8 mouse cellular contexts compared by ENCODE assay signal in the genomic region with DNA sequence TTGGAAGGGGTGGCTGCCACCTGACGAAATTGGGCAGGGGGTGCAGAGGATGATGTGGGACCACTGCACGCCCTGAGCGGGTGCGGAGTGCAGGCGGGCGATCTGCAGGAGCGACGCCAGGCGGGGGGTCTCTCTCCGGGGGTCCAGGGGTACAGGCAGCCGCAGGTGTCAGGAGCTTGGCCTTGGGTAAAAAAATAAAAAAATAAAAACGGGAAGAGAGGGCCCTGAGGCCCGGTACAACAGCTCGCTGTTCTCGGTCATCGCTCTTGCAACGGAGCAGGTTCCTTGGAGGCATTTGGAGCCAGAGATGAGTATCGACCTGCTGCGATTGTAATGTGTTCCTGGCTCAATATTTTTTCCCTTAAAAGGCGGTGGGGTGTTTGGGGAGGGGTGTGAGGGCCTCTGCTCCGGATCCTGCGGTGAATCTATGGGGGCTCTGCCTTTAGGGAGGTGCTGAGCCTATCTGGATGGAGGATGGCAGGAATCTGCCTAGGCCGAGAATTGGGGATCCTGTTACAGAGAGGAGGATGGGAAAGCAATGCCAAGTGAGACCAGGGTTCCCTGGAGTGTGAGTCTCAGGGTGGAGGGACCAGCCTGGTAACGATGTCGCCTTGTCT. TPM values are rescaled to one million over a fixed set of nuclear protein-coding genes. Genes with fewer than 3 reads are reported as not detected.
A peak's percentile ranks its signal among the peaks of the same experiment; 100 is the strongest.
DNase-seq lines count a peak whose midpoint lies in the region; ATAC-seq and TF ChIP-seq lines count a peak whose summit lies in the region.

No protein-coding gene starts in this region.

- no peaks in the 10 kb centered on the region for H3K9me3 ChIP-seq in forebrain, embryonic 14.5 days (replicated peaks; ENCODE audit: control insufficient read depth, low read length)
- H3K9me3 ChIP-seq in limb, embryonic 10.5 days (replicated peaks): no peaks in the 10 kb centered on the region
- no peaks in the 10 kb centered on the region for H3K9me3 ChIP-seq in neural tube, embryonic 14.5 days (ENCODE audit: control insufficient read depth, low read length)

- no peak for ATAC-seq in forebrain, embryonic 14.5 days
- no peak for ATAC-seq in neural tube, embryonic 14.5 days (ENCODE audit: low read depth)

- DNase-seq in lung, adult 2 months: no peak
- no peak for DNase-seq in lung, postnatal 36 days
- DNase-seq in cerebellum, adult 9-10 months: peak; percentile 71
- DNase-seq in forebrain, embryonic 14.5 days (ENCODE audit: low spot score): peak; percentile 27
- DNase-seq in limb, embryonic 10.5 days (ENCODE audit: low spot score): no peak
- DNase-seq in layer of hippocampus, adult 9-11 months: no peak
- no peak for DNase-seq in spleen, adult 18-20 months

- TF ChIP-seq POLR2A in lung, adult 2 months (IDR thresholded peaks at IDR 0.05; ENCODE audit: borderline replicate concordance, extremely low read depth, low read depth, low read length): no peak

- H3K36me3 ChIP-seq in forebrain, embryonic 14.5 days (ENCODE audit: control insufficient read depth, insufficient read depth, low read length): no peaks in the 10 kb centered on the region
- H3K36me3 ChIP-seq in limb, embryonic 10.5 days: no peaks in the 10 kb centered on the region
- H3K36me3 ChIP-seq in neural tube, embryonic 14.5 days (ENCODE audit: control insufficient read depth, insufficient read depth, low read length): no peaks in the 10 kb centered on the region

- TF ChIP-seq CTCF in lung, adult 2 months (IDR thresholded peaks at IDR 0.05; ENCODE audit: insufficient read depth, low read length): no peak

- H3K27me3 ChIP-seq in forebrain, embryonic 14.5 days (replicated peaks; ENCODE audit: control insufficient read depth, insufficient read depth, low read length): no peaks in the 10 kb centered on the region
- peaks cover 62% of the 10 kb centered on the region for H3K27me3 ChIP-seq in limb, embryonic 10.5 days (ENCODE audit: low read depth, poor library complexity, severe bottlenecking)
- H3K27me3 ChIP-seq in neural tube, embryonic 14.5 days (ENCODE audit: control insufficient read depth, insufficient read depth, low read length): no peaks in the 10 kb centered on the region

- 0 out of 2 replicates have a peak overlapping the region, but pooled peaks have one; percentile 39 for H3K27ac ChIP-seq in forebrain, embryonic 14.5 days (ENCODE audit: low read depth, low read length)
- H3K27ac ChIP-seq in limb, embryonic 10.5 days: peak overlapping the region; percentile 72; the same call in 1 of the 2 replicates
- peak overlapping the region; percentile 78; the same call in 1 of the 2 replicates for H3K27ac ChIP-seq in neural tube, embryonic 14.5 days (ENCODE audit: low read depth, low read length)

- peaks cover 2% of the 10 kb centered on the region; the same call in 1 of the 2 replicates for H3K4me1 ChIP-seq in lung, adult 2 months (ENCODE audit: control insufficient read depth, insufficient read depth, low read length)
- peaks cover 7% of the 10 kb centered on the region for H3K4me1 ChIP-seq in forebrain, embryonic 14.5 days (ENCODE audit: control insufficient read depth, insufficient read depth, low read length)
- H3K4me1 ChIP-seq in limb, embryonic 10.5 days: peaks cover 24% of the 10 kb centered on the region
- H3K4me1 ChIP-seq in neural tube, embryonic 14.5 days (ENCODE audit: control insufficient read depth, insufficient read depth, low read length): peaks cover 12% of the 10 kb centered on the region; the same call in 1 of the 2 replicates

- WGBS in lung, adult 2 months: 11% methylated on average over 25 of the region's 25 CpGs
- 3% methylated on average over 25 of the region's 25 CpGs for WGBS in forebrain, embryonic 14.5 days
- WGBS in limb, embryonic 10.5 days: 3% methylated on average over 25 of the region's 25 CpGs
- WGBS in neural tube, embryonic 14.5 days: 2% methylated on average over 25 of the region's 25 CpGs

- peak overlapping the region; percentile 79 for H3K9ac ChIP-seq in forebrain, embryonic 14.5 days (ENCODE audit: low read length)
- H3K9ac ChIP-seq in neural tube, embryonic 14.5 days (replicated peaks; ENCODE audit: low read depth, low read length): peak overlapping the region; percentile 63

- peak overlapping the region; percentile 42 for H3K4me3 ChIP-seq in lung, adult 2 months (replicated peaks; ENCODE audit: extremely low read depth, low read depth, low read length)
- H3K4me3 ChIP-seq in forebrain, embryonic 14.5 days (ENCODE audit: low read depth, low read length): peak overlapping the region; percentile 66
- H3K4me3 ChIP-seq in limb, embryonic 10.5 days: peak overlapping the region; percentile 74
- H3K4me3 ChIP-seq in neural tube, embryonic 14.5 days (ENCODE audit: low read depth, low read length): peak overlapping the region; percentile 70

- H3K4me2 ChIP-seq in forebrain, embryonic 14.5 days (ENCODE audit: low read length): peak overlapping the region; percentile 75
- H3K4me2 ChIP-seq in neural tube, embryonic 14.5 days (ENCODE audit: low read depth, low read length): peak overlapping the region; percentile 76

RNA-seq across cellular contexts. Expression of gene Gnaz, which starts 0.8 kb away (rescaled TPM):
- 3.0 and 4.6 TPM in 2 replicates for polyA plus RNA-seq in lung, adult 2 months (2012; rRNA removed)
- 23.7 and 32.9 TPM in 2 replicates for polyA plus RNA-seq in forebrain, embryonic 14.5 days (2014; fragmentation: Nextera tagmentation; extraction: Ambion mirVana)
- polyA plus RNA-seq in limb, embryonic 10.5 days (2016; fragmentation: Nextera tagmentation; extraction: Ambion mirVana): 2.6 and 3.4 TPM in 2 replicates
- polyA plus RNA-seq in neural tube, embryonic 14.5 days (2014; fragmentation: Nextera tagmentation; extraction: Ambion mirVana): 59.8 and 61.2 TPM in 2 replicates

Comparison
In these comparisons a context has a peak if more than half of its experiments do, and no peak if none do; other contexts are left out.
1. DNase-seq: peak in cerebellum, adult 9-10 months (single experiment) and forebrain, embryonic 14.5 days (single experiment); none in lung, adult 2 months (single experiment), lung, postnatal 36 days (single experiment), limb, embryonic 10.5 days (single experiment), layer of hippocampus, adult 9-11 months (single experiment) and spleen, adult 18-20 months (0 of 2).
2. Peak in every context shown above with its lines, with median percentiles within 50 percentile points of each other: H3K4me3 ChIP-seq and H3K27ac ChIP-seq.